Mouse (Mus musculus): ENCODE measurements around the gene Gm49394. TPM values are rescaled to one million over a fixed set of nuclear protein-coding genes. Genes with fewer than 3 reads are reported as not detected.

Gm49394 gene
- total RNA-seq, 2 experiments from 2014 or later: 0.17 TPM; not detected in 1

Small RNA genes lying within 50 kb of the gene (microRNA-seq; reads per million reads assigned to microRNA genes)
- 646 to 1,137 reads per million in 2 experiments for gene Mir483

Other genes with a start within 250 kb of the Gm49394 start
- not detected for gene Syt8, start 235.1 kb downstream of the Gm49394 start, total RNA-seq (2021)
- gene Tnni2, start 228.1 kb downstream of the Gm49394 start, total RNA-seq (2021): over 10,000 TPM; 17,613 to 18,280 TPM
- gene Lsp1, start 209.1 kb downstream of the Gm49394 start, total RNA-seq (2021): 10 to 100 TPM; 37.2 to 75.3 TPM
- gene Tnnt3, start 171.1 kb downstream of the Gm49394 start, total RNA-seq (2021): over 10,000 TPM; 32,612 to 32,921 TPM
- gene Mrpl23, start 137.3 kb downstream of the Gm49394 start, total RNA-seq (2021): 1 to 10 TPM; 1.8 to 6.1 TPM
- 10 to 100 TPM; 87.0 to 98.1 TPM for gene Igf2, start 3.1 kb downstream of the Gm49394 start, total RNA-seq (2021)
- not detected for gene Ins2, start 73.4 kb upstream of the Gm49394 start, total RNA-seq (2021)

Measured in gastrocnemius, postnatal 36 days (tissue).